Mouse (Mus musculus) cortical plate, adult 2 months (tissue): ENCODE results near the gene Fgb.

ENCODE experiments used
- CTCF ChIP-seq: fragments of 200-500 bp; IDR thresholded peaks from 2 replicates; pipeline ENCODE4 v1.5.1; 2011; ENCODE audit warnings: mild to moderate bottlenecking, control low read depth, low read length; ENCODE audit not compliant: insufficient read depth; ENCODE audit errors: extremely low read depth
- POLR2A ChIP-seq: fragments of 200-500 bp; IDR thresholded peaks from 2 replicates; pipeline ENCODE4 v1.6.1; 2011; ENCODE audit warnings: mild to moderate bottlenecking, low read length, control low read depth; ENCODE audit not compliant: insufficient read depth; ENCODE audit errors: extremely low read depth

- TF ChIP-seq CTCF, result no peak
- TF ChIP-seq POLR2A, result no peak
Measured at GRCm38 (mm10) chr3:83025475-83026301, 24.0 kb downstream of the Fgb start, which contains the start of gene Fga.
